Mouse (Mus musculus) lung, embryonic 14.5 days (tissue): Measurements from ENCODE around the gene Sv2c. TPM values are rescaled to one million over a fixed set of nuclear protein-coding genes. Genes with fewer than 3 reads are reported as not detected.
A peak's percentile ranks its signal among the peaks of the same experiment; 100 is the strongest.

Experiments
- ATAC-seq: fragments of 200-750 bp; cut with Nextera tagmentation; 2 replicates; pipeline ENCODE4 v1.8.0; 2017; ENCODE audit warnings: mild to moderate bottlenecking, moderate TSS enrichment, moderate library complexity; ENCODE audit not compliant: insufficient read depth
- DNase-seq: peaks from one replicate; pipeline ENCODE4 v3.0.0-alpha.2; 2015
- H3K27ac ChIP-seq: fragments of 300-500 bp; sonication (generic); 2 replicates; pipeline ENCODE4 v1.5.1; 2014; ENCODE audit warnings: low read depth, mild to moderate bottlenecking, moderate library complexity
- H3K27me3 ChIP-seq: fragments of 300-500 bp; sonication (generic); 2 replicates; pipeline ENCODE4 v1.6.1; 2014; ENCODE audit warnings: low read length, control low read depth; ENCODE audit not compliant: insufficient read depth
- H3K36me3 ChIP-seq: fragments of 300-500 bp; sonication (generic); 2 replicates; pipeline ENCODE4 v1.6.1; 2014; ENCODE audit warnings: control low read depth; ENCODE audit not compliant: insufficient read depth
- H3K4me1 ChIP-seq: fragments of 300-500 bp; sonication (generic); 2 replicates; pipeline ENCODE4 v1.6.1; 2014; ENCODE audit warnings: antibody characterized with exemption, control low read depth; ENCODE audit not compliant: insufficient read depth
- H3K4me2 ChIP-seq: fragments of 300-500 bp; sonication (generic); 2 replicates; pipeline ENCODE4 v1.6.1; 2014; ENCODE audit warnings: mild to moderate bottlenecking
- H3K4me3 ChIP-seq: fragments of 300-500 bp; sonication (generic); 2 replicates; pipeline ENCODE4 v1.5.1; 2014; ENCODE audit warnings: low read depth, low read length
- H3K9ac ChIP-seq: fragments of 300-500 bp; sonication (generic); 2 replicates; pipeline ENCODE4 v1.6.1; 2014
- H3K9me3 ChIP-seq: fragments of 300-500 bp; sonication (generic); 2 replicates; pipeline ENCODE4 v1.6.1; 2016; ENCODE audit warnings: low read depth, low read length, control low read depth
- CTCF ChIP-seq: IDR thresholded peaks from 2 replicates; pipeline ENCODE4 v1.5.1; 2016; ENCODE audit warnings: antibody characterized with exemption, low read depth
- WGBS: fragments of 180-500 bp; shearing (Covaris S2); extraction: QIAGEN DNeasy Blood & Tissue Kit; methylation state at CpG from one replicate; pipeline ENCODE4 v1.1.7; 2014; 5-methylcytosine and 5-hydroxymethylcytosine counted together
- polyA plus RNA-seq: library from polyadenylated mRNA; unstranded; fragments of >200 nt; fragmentation: Nextera tagmentation; extraction: Ambion mirVana; gene quantifications from 2 replicates; pipeline ENCODE4 v1.2.1, GENCODE M21; 2014

Sv2c gene
- polyA plus RNA-seq, 1 experiment from 2014 or later = 0.63 TPM

- peaks cover 3% of the 10 kb centered on the region; the same call in 1 of the 2 replicates for H3K4me1 ChIP-seq
- H3K4me2 ChIP-seq = no peak overlapping the region
- no peak overlapping the region for H3K27ac ChIP-seq
- TF ChIP-seq CTCF = no peak
- WGBS = 92% methylated on average over 3 of the region's 3 CpGs
- no peaks in the 10 kb centered on the region for H3K27me3 ChIP-seq
- H3K9ac ChIP-seq = no peak overlapping the region
- DNase-seq (no peak), ATAC-seq (no peak)
- no peaks in the 10 kb centered on the region for H3K36me3 ChIP-seq
- no peak overlapping the region for H3K4me3 ChIP-seq
- no peaks in the 10 kb centered on the region for H3K9me3 ChIP-seq
Measured at GRCm38 (mm10) chr13:96015516-96015915, 116.9 kb downstream of the Sv2c start.

- Histone ChIP-seq H3K4me2 (no peak overlapping the region), H3K9me3 (no peaks in the 10 kb centered on the region), H3K27me3 (no peaks in the 10 kb centered on the region), H3K36me3 (no peaks in the 10 kb centered on the region), H3K27ac (no peak overlapping the region), H3K4me1 (peaks cover 3% of the 10 kb centered on the region; the same call in 1 of the 2 replicates), H3K9ac (no peak overlapping the region), H3K4me3 (no peak overlapping the region)
- 35% methylated on average over 11 of the region's 11 CpGs for WGBS
- no peak for TF ChIP-seq CTCF
- ATAC-seq (peak; percentile 56; the same call in 1 of the 2 replicates), DNase-seq (no peak)
Measured at GRCm38 (mm10) chr13:96010861-96011511, 121.4 kb downstream of the Sv2c start.

- no peaks in the 10 kb centered on the region for H3K9me3 ChIP-seq
- H3K27ac ChIP-seq = no peak overlapping the region
- no peaks in the 10 kb centered on the region for H3K27me3 ChIP-seq
- no peak overlapping the region for H3K4me2 ChIP-seq
- TF ChIP-seq CTCF = no peak
- no peaks in the 10 kb centered on the region for H3K36me3 ChIP-seq
- WGBS = 42% methylated on average over 9 of the region's 9 CpGs
- DNase-seq (no peak), ATAC-seq (no peak)
- no peak overlapping the region for H3K9ac ChIP-seq
- peaks cover 3% of the 10 kb centered on the region; the same call in 1 of the 2 replicates for H3K4me1 ChIP-seq
- H3K4me3 ChIP-seq = no peak overlapping the region
Measured at GRCm38 (mm10) chr13:96008975-96009374, 123.4 kb downstream of the Sv2c start.

GRCm38 (mm10) chr13:96008154-96008553, 124.2 kb downstream of the Sv2c start:
- no peaks in the 10 kb centered on the region for H3K27me3 ChIP-seq
- no peak overlapping the region for H3K4me3 ChIP-seq
- H3K4me2 ChIP-seq = no peak overlapping the region
- ATAC-seq (no peak), DNase-seq (no peak)
- TF ChIP-seq CTCF = no peak
- no peak overlapping the region for H3K9ac ChIP-seq
- peaks cover 3% of the 10 kb centered on the region; the same call in 1 of the 2 replicates for H3K4me1 ChIP-seq
- 44% methylated on average over 3 of the region's 3 CpGs for whole genome bisulfite sequencing
- H3K9me3 ChIP-seq = no peaks in the 10 kb centered on the region
- no peak overlapping the region for H3K27ac ChIP-seq
- H3K36me3 ChIP-seq = no peaks in the 10 kb centered on the region

GRCm38 (mm10) chr13:96003539-96003938, 128.8 kb downstream of the Sv2c start:
- DNase-seq (no peak), ATAC-seq (no peak)
- WGBS = 85% methylated on average over 3 of the region's 3 CpGs
- H3K9ac ChIP-seq = no peak overlapping the region
- H3K27me3 ChIP-seq = no peaks in the 10 kb centered on the region
- no peak overlapping the region for H3K4me2 ChIP-seq
- H3K27ac ChIP-seq = no peak overlapping the region
- no peak for TF ChIP-seq CTCF
- no peaks in the 10 kb centered on the region for H3K4me1 ChIP-seq
- no peak overlapping the region for H3K4me3 ChIP-seq
- H3K9me3 ChIP-seq = no peaks in the 10 kb centered on the region
- no peaks in the 10 kb centered on the region for H3K36me3 ChIP-seq

GRCm38 (mm10) chr13:96002475-96002874, 129.9 kb downstream of the Sv2c start:
- no peaks in the 10 kb centered on the region for H3K27me3 ChIP-seq
- no peaks in the 10 kb centered on the region for H3K36me3 ChIP-seq
- WGBS = 23% methylated on average over 5 of the region's 5 CpGs
- DNase-seq (peak; percentile 20), ATAC-seq (peak; percentile 31; the same call in 1 of the 2 replicates)
- no peak overlapping the region for H3K27ac ChIP-seq
- no peaks in the 10 kb centered on the region for H3K9me3 ChIP-seq
- no peak overlapping the region for H3K9ac ChIP-seq
- no peak overlapping the region for H3K4me3 ChIP-seq
- H3K4me1 ChIP-seq = no peaks in the 10 kb centered on the region
- peak; percentile 28; the same call in 1 of the 2 replicates for TF ChIP-seq CTCF
- no peak overlapping the region for H3K4me2 ChIP-seq

GRCm38 (mm10) chr13:95999396-95999795, 133.0 kb downstream of the Sv2c start:
- ATAC-seq (no peak), DNase-seq (no peak)
- Histone ChIP-seq H3K27ac (no peak overlapping the region), H3K36me3 (no peaks in the 10 kb centered on the region), H3K4me1 (no peaks in the 10 kb centered on the region), H3K27me3 (no peaks in the 10 kb centered on the region), H3K9ac (no peak overlapping the region), H3K4me2 (no peak overlapping the region), H3K9me3 (no peaks in the 10 kb centered on the region), H3K4me3 (no peak overlapping the region)
- no peak for TF ChIP-seq CTCF
- WGBS = 51% methylated on average over 10 of the region's 10 CpGs
